Mouse (Mus musculus) adrenal gland (tissue): ENCODE results near the gene Kcnj10.

Experiments
- intact Hi-C: fragments of 180-260 bp; cut with DNase I; formaldehyde crosslinking; loops from one replicate; pipeline ENCODE4 v1.15.1; 2025

The Kcnj10 gene

GRCm38 (mm10) chr1:172364684-172365083, 23.7 kb downstream of the Kcnj10 start:
- intact Hi-C loops, result loop anchor here (2.0 kb wide), 1 partner anchor 38 kb away; no protein-coding TSS in a partner anchor

DNA sequence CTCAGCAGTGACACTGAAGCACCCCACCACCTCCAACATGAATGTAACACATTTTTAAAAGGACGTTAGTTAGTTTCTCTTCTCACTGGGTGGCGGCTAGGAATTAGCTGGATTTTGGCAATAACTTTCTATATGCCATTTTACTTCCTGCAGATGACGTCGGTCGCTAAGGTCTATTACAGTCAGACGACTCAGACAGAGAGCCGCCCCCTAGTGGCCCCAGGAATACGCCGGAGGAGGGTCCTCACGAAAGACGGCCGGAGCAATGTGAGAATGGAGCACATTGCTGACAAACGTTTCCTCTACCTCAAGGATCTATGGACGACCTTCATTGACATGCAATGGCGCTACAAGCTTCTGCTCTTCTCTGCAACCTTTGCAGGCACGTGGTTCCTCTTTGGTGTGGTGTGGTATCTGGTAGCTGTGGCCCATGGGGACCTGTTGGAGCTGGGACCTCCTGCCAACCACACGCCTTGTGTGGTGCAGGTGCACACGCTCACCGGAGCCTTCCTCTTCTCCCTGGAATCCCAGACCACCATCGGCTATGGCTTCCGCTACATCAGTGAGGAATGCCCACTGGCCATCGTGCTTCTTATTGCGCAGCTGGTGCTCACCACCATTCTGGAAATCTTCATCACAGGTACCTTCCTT, 27.9 kb downstream of the Kcnj10 start:
- intact Hi-C loops, result no loop called here

DNA sequence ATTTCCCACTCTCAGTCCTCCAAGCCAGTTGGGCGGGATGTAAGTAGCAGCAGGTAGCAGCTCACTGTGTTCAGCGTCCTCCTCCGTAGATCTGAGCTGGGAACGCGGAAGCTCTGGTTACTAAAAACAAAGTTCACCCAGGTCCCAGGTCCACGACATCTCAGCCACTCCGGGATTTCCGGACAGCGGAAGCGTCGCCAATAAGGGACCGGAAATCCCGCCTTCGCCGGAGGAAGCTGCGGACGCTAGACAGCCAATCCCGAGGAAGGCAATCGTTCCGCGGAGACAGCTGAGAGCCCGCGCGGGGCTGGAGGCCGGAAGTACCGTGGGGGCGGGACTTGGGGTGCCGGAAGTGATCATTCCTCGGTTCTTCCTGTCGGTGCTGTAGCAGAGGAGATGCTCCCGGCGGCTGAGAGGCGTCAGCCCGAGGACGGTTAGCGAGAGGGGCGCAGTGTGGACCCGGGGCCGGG, 35.2 kb downstream of the Kcnj10 start, which contains the start of gene Pigm:
Pigm (plus strand) TSS at position 349 of the 470 bp plus-strand sequence.
- intact Hi-C loops, result no loop called here

GRCm38 (mm10) chr1:172376758-172377458, 35.9 kb downstream of the Kcnj10 start:
- intact Hi-C loops, result no loop called here

DNA sequence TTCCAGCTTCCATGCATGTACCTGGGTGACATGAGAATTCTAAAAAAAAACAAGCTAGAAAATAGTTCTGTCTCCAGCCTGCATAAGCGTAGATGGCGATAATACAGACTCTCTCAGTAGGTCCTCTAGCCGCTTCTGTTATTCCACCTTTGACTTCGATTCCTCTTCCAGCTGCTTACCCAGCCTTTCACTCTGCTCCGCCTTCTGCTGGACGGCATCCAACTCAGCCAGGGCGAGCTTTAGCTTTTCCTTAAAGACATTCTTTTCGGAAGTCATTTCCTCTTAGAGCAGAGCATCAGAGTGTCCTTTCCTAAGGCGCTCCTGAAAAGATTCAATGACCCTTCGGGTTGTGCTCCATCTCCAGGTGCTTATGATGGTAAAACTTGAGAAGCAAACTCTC, 39.1 kb downstream of the Kcnj10 start:
- intact Hi-C loops, result no loop called here

GRCm38 (mm10) chr1:172382090-172382489, 41.1 kb downstream of the Kcnj10 start:
- intact Hi-C loops, result no loop called here

GRCm38 (mm10) chr1:172387246-172387645, 46.2 kb downstream of the Kcnj10 start:
- intact Hi-C loops, result no loop called here

DNA sequence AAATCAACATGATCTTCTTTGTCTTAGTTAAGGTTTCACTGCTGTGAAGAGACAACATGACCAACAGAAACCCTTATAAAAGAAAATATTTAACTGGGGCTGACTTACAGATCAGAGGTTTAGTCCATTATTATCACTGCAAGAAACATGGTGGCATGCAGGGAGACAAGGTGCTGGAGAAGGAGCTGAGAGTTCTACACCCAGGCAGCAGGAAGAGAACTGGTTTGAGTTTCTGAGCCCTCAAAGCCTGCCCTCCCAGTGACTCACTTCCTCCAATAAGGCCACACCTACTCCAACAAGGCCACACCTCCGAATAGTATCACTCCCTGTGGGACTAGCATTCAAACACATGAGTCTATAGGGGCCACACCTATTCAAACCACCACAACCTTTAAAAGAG, 49.8 kb downstream of the Kcnj10 start:
- intact Hi-C loops, result no loop called here

DNA sequence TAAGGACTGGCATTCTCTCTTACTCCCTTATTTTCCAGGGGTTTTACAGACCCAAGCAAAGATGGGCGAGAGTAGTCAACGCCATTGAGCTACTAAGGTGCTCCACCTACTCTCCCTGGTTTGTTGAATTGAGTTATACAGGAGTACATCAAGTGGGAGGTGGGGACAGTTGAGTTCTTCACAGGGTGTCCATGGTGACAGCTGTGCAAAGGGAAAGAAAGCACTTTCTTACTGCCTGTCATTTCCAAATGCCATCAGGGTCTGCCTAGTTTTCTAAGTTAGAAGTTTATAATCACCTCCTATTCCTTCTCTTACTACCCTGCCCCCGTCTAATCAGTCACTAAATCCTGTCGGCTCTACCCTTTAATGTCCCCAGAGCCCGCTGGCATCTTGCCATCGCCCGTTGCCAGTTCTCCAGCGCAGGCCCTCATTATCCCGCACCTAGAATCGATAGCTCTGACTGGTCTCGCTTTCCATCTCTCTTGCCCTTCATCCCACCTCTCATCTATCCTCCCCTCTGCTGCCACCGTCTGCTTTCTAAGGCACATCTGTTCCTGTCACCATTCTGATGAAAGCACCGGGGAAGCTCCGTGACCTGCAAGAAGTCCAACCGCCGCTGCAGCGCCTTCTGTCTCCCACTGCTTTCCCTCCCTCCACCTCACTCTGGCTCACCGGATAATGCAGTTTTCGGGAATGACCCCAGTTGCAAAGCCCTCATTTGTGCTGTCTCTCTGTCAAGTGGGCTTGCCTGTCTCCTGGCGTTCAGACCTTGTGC, 51.0 kb downstream of the Kcnj10 start:
- intact Hi-C loops, result no loop called here

- intact Hi-C loops, result no loop called here
Measured at GRCm38 (mm10) chr1:172392643-172393170, 51.7 kb downstream of the Kcnj10 start.

- intact Hi-C loops, result no loop called here
Measured at GRCm38 (mm10) chr1:172393739-172394138, 52.7 kb downstream of the Kcnj10 start.

GRCm38 (mm10) chr1:172396996-172397752, 56.2 kb downstream of the Kcnj10 start:
- intact Hi-C loops, result no loop called here

- intact Hi-C loops, result loop anchor here (5.0 to 10.0 kb wide), 2 partner anchors 226 to 989 kb away; partner anchors contain the start of gene Dusp23
Measured at GRCm38 (mm10) chr1:172406077-172406706, 65.2 kb downstream of the Kcnj10 start.

DNA sequence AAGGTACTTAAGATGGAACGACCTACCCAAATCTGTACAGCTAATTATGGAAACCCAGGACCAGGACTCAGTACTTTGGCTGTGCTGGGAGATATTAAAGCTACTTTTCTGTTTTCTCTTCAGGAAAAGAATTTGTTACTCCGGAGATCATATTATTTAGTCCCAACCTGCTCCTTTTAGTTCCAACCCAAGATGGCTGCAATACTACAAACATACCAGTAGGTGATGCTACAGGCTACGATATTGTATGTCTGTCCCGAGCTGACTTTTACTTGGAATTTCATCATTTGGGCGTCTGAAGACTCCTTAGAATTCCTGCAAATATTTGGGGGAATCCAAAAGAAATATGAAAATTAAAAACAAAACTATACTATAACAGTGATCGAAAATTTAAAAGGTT, 68.0 kb downstream of the Kcnj10 start:
- intact Hi-C loops, result loop anchor here (5.0 to 10.0 kb wide), 2 partner anchors 223 to 986 kb away; partner anchors contain the start of gene Dusp23

- intact Hi-C loops, result loop anchor here (5.0 to 10.0 kb wide), 2 partner anchors 223 to 985 kb away; partner anchors contain the start of gene Dusp23
Measured at GRCm38 (mm10) chr1:172409431-172409830, 68.4 kb downstream of the Kcnj10 start.

DNA sequence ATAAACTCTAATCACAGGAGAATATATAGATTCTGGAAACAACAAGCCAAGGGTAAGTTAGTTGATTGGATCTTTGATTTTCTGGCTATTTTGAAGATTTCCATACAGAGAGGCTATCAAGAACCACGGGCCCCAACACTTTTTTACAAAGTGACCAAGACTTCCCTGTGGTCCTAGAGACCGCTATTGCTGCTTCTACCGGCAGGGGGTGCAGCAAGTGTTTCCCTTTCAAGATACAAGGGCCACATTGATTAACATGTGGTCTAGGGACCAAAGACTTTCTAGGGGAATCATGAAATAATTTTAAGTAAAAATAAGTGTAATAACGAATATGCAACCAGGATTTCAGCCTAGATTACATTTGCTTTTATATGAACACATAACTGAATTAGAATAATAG, 69.8 kb downstream of the Kcnj10 start:
- intact Hi-C loops, result no loop called here

GRCm38 (mm10) chr1:172412204-172412603, 71.2 kb downstream of the Kcnj10 start:
- intact Hi-C loops, result loop anchor here (1.0 kb wide), 1 partner anchor 78 kb away; no protein-coding TSS in a partner anchor

DNA sequence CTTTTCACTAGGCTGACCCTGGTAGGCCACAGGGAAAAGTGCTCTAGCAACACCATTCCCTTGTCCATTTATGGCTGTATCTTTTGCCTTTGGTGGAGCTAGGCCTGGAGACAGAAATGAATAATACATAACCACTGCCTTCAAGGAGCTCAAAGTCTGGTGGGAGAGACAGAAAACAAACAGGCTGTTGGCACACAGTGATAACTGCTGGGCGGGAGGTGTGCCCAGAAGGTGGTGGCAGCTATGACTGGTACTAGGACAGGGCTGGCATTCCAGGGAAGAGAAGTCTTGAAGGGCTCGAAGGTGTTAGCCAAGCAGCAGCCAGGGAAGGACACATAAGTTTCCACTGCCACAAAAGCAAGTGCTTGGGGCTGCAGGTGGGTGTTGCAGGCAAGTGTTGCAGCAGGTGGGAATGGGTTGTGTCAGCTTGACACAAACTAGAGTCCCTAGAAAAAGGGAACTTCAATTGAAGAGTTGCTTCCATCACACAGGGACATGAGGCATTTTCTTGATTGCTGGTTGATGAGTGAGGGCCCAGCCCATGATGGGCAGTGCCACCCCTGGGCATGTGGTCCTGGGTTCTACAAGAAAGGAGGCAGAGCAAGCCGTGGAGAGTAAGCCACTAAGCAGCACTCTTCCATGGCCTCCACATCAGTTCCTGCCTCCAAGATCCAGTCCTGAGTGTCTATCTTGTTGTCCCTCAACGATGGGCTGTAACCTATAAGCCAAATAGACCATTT, 72.7 kb downstream of the Kcnj10 start:
- intact Hi-C loops, result no loop called here

GRCm38 (mm10) chr1:172414231-172414585, 73.2 kb downstream of the Kcnj10 start:
- intact Hi-C loops, result no loop called here
